Mouse (Mus musculus): ENCODE results near the gene Maats1.
"Not testable (repeated sequence)": the region's sequence is repeated elsewhere in the genome, so short reads cannot be mapped to it uniquely, and the experiment has no call there.

Maats1 gene

DNA sequence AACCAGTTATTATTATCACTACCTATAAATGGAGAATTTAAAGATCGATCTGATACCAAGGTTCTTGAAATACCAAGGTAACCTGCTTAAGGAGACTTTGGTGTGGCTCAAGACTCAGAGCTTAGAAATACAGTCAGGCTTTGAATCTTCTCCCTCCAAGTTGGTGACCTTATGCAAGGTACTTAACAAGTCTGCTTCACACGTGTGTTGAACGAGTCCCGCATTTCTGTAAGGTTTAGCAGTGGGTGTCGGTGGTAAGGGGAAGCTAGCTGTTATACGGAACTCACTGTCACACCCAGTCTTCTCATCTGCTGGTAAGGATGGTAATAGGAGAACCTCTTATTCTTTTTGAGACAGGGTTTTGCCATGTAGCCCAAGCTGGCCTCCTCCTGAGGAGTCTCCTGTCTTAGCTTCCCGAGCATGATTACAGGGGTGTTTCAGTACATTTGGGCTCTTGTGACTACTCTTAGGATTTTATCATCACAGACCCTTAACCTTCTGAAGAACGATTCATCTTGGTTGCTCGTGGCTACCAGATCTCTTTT lies 6.3 kb upstream of the Maats1 start:
- DNase-seq (ENCODE audit: low spot score): no peak

DNA sequence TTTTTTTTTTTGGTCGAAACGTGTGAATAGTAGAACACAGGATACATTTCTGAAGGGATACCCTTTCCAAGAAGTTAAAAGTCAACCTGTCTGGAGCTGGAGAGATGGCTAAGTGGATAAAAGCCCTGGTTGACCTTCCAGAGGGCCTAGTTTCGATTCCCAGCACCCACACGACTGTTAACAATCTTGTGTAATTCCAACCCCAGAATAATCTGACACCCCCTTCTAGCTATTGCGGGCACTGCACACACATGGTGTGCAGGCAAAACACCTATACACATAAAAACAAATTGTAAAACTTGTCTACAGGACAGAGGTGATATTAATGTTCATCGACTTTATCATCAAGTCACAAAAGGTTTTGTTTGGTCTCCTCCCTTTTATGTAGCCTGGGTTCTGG lies 5.6 kb upstream of the Maats1 start:
- DNase-seq (ENCODE audit: low spot score): no peak

DNA sequence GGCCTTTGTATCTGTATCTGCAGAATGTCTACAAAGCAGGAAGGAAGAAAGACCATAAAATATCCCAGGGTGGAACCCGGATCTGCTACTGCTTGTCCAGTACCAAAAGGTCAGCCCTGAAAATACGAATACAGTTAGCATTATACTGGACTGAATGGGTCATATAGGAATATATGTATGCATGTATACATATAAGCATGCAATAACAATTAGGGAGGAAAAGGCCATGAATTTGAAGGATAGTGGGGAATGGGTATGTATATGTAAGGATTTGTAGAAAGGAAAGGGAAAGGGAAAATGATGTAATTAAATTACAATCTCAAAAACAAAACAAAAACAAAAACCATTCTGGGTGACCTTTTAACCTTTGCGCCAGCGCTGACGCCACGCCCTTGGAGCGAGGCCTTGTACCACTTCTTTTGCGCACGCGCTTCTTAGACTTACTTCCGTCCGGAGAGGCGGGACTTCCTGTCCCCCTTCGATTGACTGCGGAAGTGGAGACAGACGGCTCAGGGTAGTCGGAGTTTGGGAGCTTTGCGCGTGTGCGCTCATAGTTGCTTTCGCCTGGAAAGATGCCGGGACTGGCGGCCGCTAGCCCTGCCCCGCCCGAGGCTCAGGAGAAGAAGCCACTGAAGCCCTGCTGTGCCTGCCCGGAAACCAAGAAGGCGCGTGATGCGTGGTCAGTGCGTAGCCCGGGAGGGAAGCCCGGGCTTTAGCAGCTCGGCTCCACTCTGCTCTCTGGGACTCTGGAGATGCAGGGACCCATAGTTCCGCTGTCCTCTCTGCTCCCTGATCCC lies 4.8 kb upstream of the Maats1 start, which contains the start of the genes Cox17 and Gm21987:
Gene Cox17, plus strand, starts transcription at position 463 of the 797 bp plus-strand sequence.
Gene Gm21987, plus strand, starts transcription at position 512 of the 797 bp plus-strand sequence.
- peak; percentile 92 for DNase-seq (ENCODE audit: low spot score)

DNA sequence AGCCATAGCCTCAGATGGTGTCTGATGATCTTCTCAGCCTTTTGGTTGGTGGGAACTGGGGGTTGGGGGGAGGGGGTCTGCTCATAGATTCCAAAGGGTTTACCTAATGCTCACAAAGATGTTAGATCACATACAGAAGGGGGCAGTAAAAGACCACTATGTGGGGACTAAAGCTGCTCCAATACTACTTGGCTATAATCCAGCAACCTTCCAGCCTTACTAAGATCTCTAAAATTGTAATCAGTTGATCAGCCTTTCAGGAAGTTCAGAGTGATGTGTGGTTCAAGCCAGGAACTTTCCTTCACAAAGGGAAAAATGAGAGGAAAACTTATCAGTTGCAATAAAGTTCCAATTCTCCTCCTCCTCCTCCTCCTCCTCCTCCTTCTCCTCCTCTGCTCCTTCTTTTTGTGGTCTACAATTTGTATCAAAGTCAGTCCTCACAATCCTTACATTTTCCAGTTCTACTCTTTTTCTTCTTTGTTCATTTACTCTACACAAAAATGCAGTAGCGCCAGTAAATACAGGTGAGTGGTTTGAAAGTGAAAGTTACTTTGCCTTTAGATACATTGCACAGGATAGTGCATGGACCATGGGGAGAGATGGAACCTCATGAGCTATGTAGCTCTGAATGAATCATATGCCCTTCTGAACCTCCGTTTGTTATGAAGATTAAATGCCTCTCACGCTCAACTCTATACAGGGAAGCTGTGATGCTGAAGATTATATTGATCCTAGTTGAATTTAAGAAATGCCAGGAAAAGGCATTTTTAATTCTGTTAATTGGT lies 3.2 kb upstream of the Maats1 start:
- DNase-seq (ENCODE audit: low spot score): no peak

DNA sequence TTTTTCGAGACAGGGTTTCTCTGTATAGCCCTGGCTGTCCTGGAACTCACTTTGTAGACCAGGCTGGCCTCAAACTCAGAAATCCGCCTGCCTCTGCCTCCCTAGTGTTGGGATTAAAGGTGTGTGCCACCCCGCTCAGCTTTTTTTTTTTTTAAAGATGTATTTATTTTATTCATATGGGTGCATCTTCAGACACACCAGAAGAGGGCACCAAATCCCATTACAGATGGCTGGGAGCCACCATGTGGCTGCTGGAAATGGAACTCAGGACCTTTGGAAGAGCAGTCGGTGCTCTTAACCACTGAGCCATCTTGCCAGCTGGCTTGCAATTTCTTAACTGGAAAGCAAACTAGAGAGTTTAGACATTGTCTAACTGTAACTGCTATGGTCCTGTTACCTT lies 3.9 kb downstream of the Maats1 start:
- DNase-seq (ENCODE audit: low spot score): not testable (repeated sequence)

DNA sequence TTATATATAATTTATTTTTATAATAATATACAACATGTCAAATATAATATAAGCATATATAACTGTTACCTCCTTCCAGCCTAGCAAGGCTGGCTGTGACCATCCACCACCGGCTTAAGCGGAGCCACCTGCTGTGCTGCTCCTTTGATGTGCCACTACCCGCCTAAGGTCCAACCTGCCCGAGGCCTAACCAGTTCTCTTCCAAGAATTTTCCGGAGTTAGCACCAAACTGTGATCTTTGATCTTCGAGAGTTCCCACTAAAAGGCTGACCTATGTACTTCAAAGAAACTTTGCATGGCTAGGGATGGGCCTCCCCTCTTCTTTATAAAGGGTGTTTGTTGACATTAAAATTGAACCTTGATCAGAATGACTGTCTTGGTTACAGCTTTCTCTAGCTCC lies 7.5 kb downstream of the Maats1 start:
- DNase-seq (ENCODE audit: low spot score): no peak

DNA sequence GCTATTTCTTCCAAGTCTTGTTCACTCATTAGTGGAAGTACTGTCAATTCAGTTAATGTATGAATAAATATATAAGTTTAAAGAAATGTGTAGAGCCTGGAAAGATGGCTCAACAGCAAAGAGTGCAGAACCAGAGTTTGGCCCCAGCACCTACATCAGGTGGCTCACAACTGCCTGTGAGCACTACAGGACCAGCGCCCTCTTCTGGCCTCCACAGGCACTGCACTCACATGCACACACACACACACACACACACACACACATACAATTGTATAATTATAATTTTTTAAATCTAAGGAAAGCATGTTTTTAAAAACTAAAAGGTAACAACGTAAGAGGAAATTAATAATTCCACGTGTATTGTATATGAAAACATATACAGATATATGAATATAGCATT lies 12.6 kb downstream of the Maats1 start:
- DNase-seq (ENCODE audit: low spot score): no peak

DNA sequence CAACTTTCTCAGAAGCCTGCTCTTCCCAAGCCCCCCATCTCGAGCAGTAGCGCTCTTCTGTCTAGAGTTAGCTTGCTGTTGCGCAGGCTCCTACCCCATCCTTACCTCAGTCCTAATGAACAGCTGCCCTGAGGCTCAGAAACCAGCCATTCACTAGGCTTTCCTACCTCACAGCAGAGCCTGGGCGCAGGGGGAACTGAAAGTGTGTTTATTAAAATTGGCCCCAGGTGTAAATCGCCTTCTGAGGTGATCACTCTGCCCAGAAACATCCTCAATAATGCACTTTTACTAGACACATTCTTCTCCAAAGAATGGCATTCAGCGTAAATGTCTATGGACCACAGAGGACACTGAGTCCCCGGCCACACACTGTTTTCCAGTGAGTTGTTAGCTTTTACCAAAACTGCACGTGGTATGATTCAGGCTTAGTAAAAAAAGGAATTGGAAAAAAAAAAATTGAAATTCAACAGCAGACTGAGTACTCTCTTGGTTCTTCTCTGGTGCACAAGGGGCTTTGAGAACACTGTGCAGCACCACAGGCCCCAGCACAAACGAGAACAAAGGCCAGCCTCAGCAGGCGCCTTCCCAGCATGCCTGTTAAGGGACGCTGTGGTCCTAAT lies 15.1 kb downstream of the Maats1 start:
- no peak for DNase-seq (ENCODE audit: low spot score)

DNA sequence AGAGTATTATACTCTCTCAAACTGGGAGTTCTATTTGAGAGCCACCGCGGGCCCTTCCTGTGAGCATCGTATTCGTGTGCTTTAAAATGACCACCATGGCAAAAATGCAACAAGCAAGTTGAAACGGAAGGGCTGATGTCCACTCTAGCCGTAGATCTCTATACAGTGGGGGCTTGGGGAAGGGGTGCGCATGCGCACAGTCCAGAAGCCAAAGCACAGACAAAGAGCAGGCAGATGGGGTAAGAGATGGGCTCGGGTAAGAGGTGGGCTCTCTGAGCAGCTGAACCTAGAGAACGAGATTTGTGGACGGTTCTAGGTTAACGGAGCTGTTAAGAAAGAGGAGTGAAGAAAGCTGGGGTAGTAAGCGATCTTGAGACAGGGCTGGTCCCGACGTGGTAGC lies 17.6 kb downstream of the Maats1 start:
- peak; percentile 51 for DNase-seq (ENCODE audit: low spot score)

DNA sequence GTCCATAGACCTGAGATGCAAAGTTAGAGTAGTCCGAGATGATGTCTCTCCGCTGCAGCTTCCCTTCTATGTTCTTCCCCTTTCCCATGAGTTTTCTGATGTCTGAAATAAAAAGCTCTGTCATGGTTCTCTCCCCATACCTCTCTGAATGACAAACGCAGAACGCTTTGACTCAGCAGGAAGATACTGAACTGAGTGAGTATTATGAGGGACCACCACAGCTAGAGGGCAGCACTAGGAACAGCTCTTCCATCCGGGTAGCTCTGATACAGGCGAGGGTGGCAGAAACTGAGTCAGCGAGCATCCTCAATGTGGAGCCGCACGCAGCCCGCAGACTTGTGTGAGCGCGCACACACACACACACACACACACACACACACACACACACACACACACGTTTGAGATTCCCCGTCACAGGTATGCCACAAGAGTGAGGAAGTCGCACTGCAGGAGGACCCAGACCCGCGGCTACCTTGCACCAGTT lies 20.4 kb downstream of the Maats1 start:
- no peak for DNase-seq (ENCODE audit: low spot score)

DNA sequence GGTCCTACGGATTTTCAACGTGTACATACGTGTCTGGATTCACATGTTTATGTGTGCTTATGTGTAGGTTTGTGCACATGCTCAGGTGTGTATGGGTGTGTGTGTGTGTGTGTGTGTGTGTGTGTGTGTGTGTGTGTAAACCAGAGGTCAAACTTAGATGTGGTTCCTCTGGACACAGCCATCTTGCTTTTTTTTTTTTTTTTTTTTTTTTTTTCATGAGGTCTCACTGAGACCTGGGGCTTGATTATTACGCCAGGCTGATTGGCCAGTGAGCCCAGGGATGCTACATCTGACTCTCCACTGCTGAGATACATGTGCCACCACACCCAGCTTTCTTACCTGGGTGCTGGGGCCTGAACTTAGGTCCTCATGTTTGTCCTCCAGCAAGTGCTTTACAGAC lies 22.9 kb downstream of the Maats1 start:
- DNase-seq (ENCODE audit: low spot score): no peak

DNA sequence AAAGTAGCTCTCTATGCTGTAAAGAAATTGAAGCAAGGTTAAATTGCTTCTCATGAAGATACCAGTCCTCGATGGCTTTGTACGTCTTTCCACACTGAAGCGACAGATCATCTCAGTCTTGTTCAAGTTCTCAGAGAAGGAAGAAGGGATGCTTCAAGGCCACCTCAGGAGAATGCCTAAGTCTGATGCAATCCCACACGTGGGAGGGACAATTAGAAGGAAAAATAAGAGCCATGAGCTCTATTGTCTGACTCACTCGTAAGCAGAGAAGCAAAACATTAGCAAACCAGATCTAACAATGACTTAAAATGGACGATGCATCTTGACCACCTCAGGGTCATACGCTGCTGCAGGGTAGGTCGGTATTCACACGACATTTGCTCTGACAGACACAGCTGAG lies 23.5 kb downstream of the Maats1 start:
- DNase-seq (ENCODE audit: low spot score): no peak

DNA sequence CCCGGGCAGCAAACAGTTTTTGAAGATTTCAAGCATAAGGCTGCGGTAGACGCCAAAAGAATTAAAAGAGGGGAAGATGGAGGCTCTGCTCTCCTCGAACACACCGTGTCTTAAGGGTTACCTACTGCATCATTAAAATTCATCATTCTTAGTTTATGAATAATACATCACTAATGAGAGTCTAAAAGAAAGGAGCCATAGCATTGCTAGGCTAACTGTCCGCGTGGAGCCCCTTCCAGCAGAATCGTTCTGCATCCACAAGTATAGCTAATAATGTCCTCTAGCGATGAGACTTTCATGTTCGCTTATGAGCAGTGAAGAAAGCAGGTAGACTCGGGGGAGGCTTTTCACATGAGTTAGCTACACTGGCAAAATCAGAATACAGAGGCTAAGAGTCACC lies 33.7 kb downstream of the Maats1 start:
- DNase-seq (ENCODE audit: low spot score): no peak

DNA sequence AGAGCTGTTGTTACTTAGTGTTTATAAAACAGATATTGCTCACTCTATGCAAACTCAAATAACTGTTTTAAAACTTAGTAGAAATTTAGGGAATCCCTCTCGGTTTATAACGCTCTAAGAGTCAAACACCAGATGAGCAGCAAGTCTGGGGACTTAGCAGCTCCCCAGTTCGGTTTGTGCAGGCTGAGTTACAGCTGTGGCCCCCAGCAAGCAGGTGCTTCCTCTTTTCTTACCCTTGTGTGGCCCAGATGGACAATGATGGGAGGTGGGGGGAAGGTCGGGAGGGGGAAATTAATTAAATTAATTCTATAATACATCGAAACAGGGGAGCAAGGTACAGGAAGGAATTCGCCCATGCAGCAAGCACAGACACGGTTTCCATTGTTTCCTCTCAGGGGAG lies 34.3 kb downstream of the Maats1 start:
- no peak for DNase-seq (ENCODE audit: low spot score)

DNA sequence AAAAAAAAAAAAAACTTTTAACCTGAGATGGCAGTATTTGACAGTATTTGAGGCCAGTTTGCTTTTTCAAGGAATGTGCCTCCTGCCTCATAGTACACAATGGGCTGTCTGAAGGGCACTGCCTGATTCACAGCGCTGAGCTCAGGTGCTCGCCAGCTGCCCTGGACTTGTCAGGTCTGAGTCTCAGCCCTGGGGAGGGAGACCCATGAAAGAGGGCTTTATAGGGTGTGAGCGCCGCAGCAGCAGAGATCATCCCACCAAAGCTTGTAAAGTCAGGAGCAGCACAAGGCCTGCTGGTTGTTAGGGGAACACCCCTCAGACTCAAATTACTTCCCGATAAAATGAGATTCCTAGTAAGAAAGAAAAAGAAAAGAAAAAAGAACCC lies 34.7 kb downstream of the Maats1 start:
- DNase-seq (ENCODE audit: low spot score): no peak

DNA sequence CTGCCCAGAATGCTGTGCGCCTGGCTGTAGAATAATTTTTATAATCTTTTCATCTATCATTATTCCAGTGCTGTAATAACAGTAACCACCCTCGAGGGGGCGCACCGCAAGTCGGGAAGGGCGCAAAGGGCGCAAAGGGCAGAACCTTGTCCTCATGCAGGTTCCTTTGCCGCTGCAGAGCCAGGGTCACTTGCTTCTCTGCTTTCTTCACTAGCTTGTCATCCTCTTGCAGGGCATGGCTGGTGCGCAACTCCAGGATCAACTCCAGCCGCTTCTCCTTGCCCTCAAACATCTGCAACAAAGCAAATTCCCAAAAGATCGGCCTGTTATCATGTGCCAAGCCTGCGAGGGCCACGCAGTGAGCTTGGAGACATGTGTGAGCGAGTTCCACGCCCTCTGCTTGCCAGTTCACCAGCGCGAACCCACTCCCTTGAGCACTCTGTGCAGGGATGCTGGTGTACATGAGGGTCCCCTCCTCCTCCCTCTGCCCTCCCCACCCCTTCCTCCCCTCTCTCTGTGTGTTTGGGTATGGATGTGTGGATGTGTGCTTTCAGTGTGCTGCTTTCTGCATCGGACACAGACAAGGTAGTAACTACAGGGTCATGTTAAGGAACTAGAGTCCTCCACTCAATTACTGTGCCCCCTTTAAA lies 35.2 kb downstream of the Maats1 start:
- DNase-seq (ENCODE audit: low spot score): no peak

DNA sequence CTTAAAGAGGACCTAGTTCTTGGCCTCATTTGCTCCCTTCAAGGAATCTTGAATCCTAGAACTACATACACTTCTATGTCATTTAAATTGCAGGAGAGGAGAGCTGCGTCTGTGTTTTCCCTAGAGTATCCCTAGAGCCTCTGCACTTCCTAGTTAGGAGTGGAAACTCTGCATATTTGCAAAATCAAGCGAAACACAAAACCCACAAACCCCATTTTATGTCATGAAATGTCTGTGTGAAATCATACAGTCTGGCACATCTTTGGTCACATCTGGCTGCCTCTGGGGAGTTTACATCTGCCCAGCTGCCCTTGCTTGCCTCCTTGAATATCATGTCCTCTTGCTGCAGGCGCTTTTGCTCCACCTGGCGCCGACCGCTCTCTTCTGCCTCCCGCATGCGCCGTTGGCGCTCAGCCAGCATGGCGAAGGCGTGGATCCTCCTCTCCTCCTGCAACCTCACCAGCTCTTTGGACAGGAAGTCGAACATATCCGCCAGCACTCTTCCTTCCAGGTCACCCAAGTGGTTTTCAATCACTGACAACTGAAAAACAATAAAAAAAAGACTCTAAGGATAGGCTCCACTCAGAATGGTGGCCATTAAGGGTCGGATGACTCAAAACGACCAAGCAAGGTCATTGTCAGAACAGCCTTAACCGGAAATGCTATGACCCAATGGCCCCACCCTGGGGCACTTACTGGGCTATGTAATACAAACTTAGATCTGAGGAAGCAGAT lies 37.3 kb downstream of the Maats1 start:
- no peak for DNase-seq (ENCODE audit: low spot score)

DNA sequence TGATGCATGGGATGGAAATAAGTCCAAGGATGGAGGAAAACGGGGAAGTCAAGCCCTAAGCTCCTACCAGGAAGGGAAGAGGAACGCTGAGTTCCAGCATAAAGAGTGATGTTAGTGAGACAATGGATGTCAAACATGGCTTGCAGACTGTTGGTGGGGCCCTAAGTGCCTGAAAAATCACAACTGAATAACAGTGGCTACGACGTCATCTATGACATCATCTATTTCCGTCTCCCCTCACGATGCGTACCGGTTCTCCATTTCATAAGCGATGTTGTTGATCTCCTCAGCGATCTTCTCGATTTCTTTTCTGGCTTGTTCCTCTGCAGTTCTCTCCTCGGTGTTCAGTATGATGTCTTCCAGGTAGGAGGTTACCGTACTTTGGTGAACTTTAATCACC lies 39.6 kb downstream of the Maats1 start:
- no peak for DNase-seq (ENCODE audit: low spot score)

DNA sequence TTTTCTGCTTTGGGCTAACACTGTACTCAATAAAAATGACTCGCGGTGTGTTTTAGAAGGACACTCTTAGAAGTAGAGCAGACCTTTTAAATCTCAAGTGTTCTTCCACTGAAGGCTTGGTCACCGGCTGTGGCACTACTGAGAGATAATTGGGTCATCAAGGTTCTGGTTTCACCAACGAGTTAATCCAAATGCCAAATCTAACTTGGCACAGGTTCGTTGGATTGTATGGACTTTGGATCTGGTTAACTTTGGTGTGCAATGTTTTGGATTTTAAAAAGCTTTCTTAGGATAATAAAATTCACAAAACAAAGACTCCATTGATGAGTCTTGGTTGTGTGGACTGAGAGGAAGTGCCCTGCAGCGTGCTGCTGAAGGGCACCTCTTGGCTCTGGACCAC lies 43.5 kb downstream of the Maats1 start:
- DNase-seq (ENCODE audit: low spot score): no peak

DNA sequence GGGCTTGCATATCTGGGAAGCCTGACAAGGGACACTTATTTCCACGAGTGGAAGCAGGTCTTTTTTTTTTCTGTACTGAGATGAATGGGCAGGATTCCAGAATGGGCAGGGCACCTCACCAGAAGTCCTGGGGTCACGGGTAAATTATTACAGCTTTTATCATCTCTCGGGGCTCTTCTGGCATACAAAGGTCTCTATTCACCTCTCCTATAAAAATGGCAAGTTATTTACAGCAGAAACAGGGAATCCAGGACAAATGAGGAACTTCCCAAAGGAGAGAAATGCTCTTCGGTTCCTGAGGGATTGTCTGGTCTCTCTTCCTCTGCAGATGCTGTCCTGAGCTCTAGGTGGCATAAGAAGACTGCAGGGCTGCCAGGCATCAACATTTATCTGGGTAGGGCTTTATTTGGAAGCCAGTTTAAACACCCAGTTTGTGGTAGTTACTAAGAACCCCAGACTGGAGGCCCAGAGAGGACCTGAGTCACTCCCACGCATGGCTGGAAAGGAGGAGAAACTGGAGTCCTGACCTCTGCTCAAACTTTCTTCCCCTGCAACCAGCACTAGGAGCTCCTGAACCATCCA lies 46.5 kb downstream of the Maats1 start:
- DNase-seq (ENCODE audit: low spot score): no peak

Data from testis, postnatal 14 days (tissue).